Mouse (Mus musculus): ENCODE measurements around the gene Rasa4. TPM values are rescaled to one million over a fixed set of nuclear protein-coding genes. Genes with fewer than 3 reads are reported as not detected.
"Not testable (repeated sequence)": the region's sequence is repeated elsewhere in the genome, so short reads cannot be mapped to it uniquely, and the experiment has no call there.

Gene Rasa4
- polyA plus RNA-seq, 1 experiment from 2014 or later: 13.6 TPM

GRCm38 (mm10) chr5:136095089-136095488, 11.4 kb downstream of the Rasa4 start:
- Histone ChIP-seq H3K9ac (no peak overlapping the region), H3K27ac (no peak overlapping the region), H3K4me1 (replicated peaks; ENCODE audit: control insufficient read depth, insufficient read depth, low read length) (no peaks in the 10 kb centered on the region), H3K27me3 (ENCODE audit: control insufficient read depth, insufficient read depth, low read length) (no peaks in the 10 kb centered on the region), H3K9me3 (ENCODE audit: control insufficient read depth, low read length) (no peaks in the 10 kb centered on the region), H3K36me3 (replicated peaks; ENCODE audit: control insufficient read depth, insufficient read depth) (no peaks in the 10 kb centered on the region), H3K4me3 (replicated peaks; ENCODE audit: low read length) (no peak overlapping the region), H3K4me2 (replicated peaks) (no peak overlapping the region)
- WGBS: 75% methylated on average over 7 of the region's 7 CpGs
- ATAC-seq (ENCODE audit: low FRiP score) (no peak), DNase-seq (ENCODE audit: low spot score) (no peak)

- no peak for DNase-seq (ENCODE audit: low spot score)
- WGBS: 86% methylated on average over 10 of the region's 10 CpGs
Measured at GRCm38 (mm10) chr5:136098536-136098935, 14.8 kb downstream of the Rasa4 start.

GRCm38 (mm10) chr5:136102099-136102820, 18.5 kb downstream of the Rasa4 start:
- no peaks in the 10 kb centered on the region; the same call in 1 of the 2 replicates for H3K4me1 ChIP-seq (replicated peaks; ENCODE audit: control insufficient read depth, insufficient read depth, low read length)
- H3K36me3 ChIP-seq (replicated peaks; ENCODE audit: control insufficient read depth, insufficient read depth): no peaks in the 10 kb centered on the region
- peak overlapping the region; percentile 30 for H3K4me3 ChIP-seq (replicated peaks; ENCODE audit: low read length)
- H3K4me2 ChIP-seq (replicated peaks): peak overlapping the region; percentile 58
- DNase-seq (ENCODE audit: low spot score) (peak; percentile 90), ATAC-seq (ENCODE audit: low FRiP score) (peak; percentile 84)
- WGBS: 9% methylated on average over 41 of the region's 41 CpGs
- H3K27me3 ChIP-seq (ENCODE audit: control insufficient read depth, insufficient read depth, low read length): no peaks in the 10 kb centered on the region
- no peak overlapping the region for H3K27ac ChIP-seq
- H3K9ac ChIP-seq: peak overlapping the region; percentile 53
- no peaks in the 10 kb centered on the region for H3K9me3 ChIP-seq (ENCODE audit: control insufficient read depth, low read length)

More at GRCm38 (mm10) chr5:136098536-136098935, 14.8 kb downstream of the Rasa4 start:
- H3K36me3 ChIP-seq (replicated peaks; ENCODE audit: control insufficient read depth, insufficient read depth): no peaks in the 10 kb centered on the region
- H3K9ac ChIP-seq: no peak overlapping the region
- H3K4me3 ChIP-seq (replicated peaks; ENCODE audit: low read length): no peak overlapping the region
- no peak overlapping the region for H3K27ac ChIP-seq
- no peaks in the 10 kb centered on the region; the same call in 1 of the 2 replicates for H3K4me1 ChIP-seq (replicated peaks; ENCODE audit: control insufficient read depth, insufficient read depth, low read length)
- H3K4me2 ChIP-seq (replicated peaks): no peak overlapping the region
- no peaks in the 10 kb centered on the region for H3K9me3 ChIP-seq (ENCODE audit: control insufficient read depth, low read length)
- ATAC-seq (ENCODE audit: low FRiP score): no peak
- no peaks in the 10 kb centered on the region for H3K27me3 ChIP-seq (ENCODE audit: control insufficient read depth, insufficient read depth, low read length)

GRCm38 (mm10) chr5:136104511-136104910, 20.8 kb downstream of the Rasa4 start:
- peak; percentile 27 for DNase-seq (ENCODE audit: low spot score)
- Histone ChIP-seq H3K36me3 (replicated peaks; ENCODE audit: control insufficient read depth, insufficient read depth) (no peaks in the 10 kb centered on the region), H3K27me3 (ENCODE audit: control insufficient read depth, insufficient read depth, low read length) (no peaks in the 10 kb centered on the region), H3K9ac (no peak overlapping the region), H3K4me3 (replicated peaks; ENCODE audit: low read length) (no peak overlapping the region), H3K27ac (no peak overlapping the region), H3K9me3 (ENCODE audit: control insufficient read depth, low read length) (no peaks in the 10 kb centered on the region), H3K4me2 (replicated peaks) (no peak overlapping the region), H3K4me1 (replicated peaks; ENCODE audit: control insufficient read depth, insufficient read depth, low read length) (no peaks in the 10 kb centered on the region; the same call in 1 of the 2 replicates)
- WGBS: 87% methylated on average over 5 of the region's 5 CpGs
- no peak for ATAC-seq (ENCODE audit: low FRiP score)

GRCm38 (mm10) chr5:136108486-136108885, 24.8 kb downstream of the Rasa4 start:
- H3K9me3 ChIP-seq (ENCODE audit: control insufficient read depth, low read length): no peaks in the 10 kb centered on the region
- no peak overlapping the region for H3K4me2 ChIP-seq (replicated peaks)
- no peak for ATAC-seq (ENCODE audit: low FRiP score)
- no peaks in the 10 kb centered on the region for H3K27me3 ChIP-seq (ENCODE audit: control insufficient read depth, insufficient read depth, low read length)
- no peak overlapping the region for H3K9ac ChIP-seq
- no peaks in the 10 kb centered on the region for H3K4me1 ChIP-seq (replicated peaks; ENCODE audit: control insufficient read depth, insufficient read depth, low read length)
- no peak overlapping the region for H3K4me3 ChIP-seq (replicated peaks; ENCODE audit: low read length)
- WGBS: 51% methylated on average over 2 of the region's 2 CpGs
- no peaks in the 10 kb centered on the region for H3K36me3 ChIP-seq (replicated peaks; ENCODE audit: control insufficient read depth, insufficient read depth)
- no peak overlapping the region for H3K27ac ChIP-seq
- no peak for DNase-seq (ENCODE audit: low spot score)

- H3K9ac ChIP-seq: no peak overlapping the region
- WGBS: 82% methylated on average over 3 of the region's 3 CpGs
Measured at GRCm38 (mm10) chr5:136109042-136109441, 25.3 kb downstream of the Rasa4 start.

GRCm38 (mm10) chr5:136113546-136113945, 29.8 kb downstream of the Rasa4 start:
- DNase-seq (ENCODE audit: low spot score); H3K4me3 ChIP-seq (replicated peaks; ENCODE audit: low read length); H3K9ac ChIP-seq; H3K4me2 ChIP-seq (replicated peaks); H3K9me3 ChIP-seq (ENCODE audit: control insufficient read depth, low read length); H3K27me3 ChIP-seq (ENCODE audit: control insufficient read depth, insufficient read depth, low read length); H3K36me3 ChIP-seq (replicated peaks; ENCODE audit: control insufficient read depth, insufficient read depth); ATAC-seq (ENCODE audit: low FRiP score); H3K27ac ChIP-seq: not testable (repeated sequence)
- 42% methylated on average over 4 of the region's 4 CpGs for WGBS
- H3K4me1 ChIP-seq (replicated peaks; ENCODE audit: control insufficient read depth, insufficient read depth, low read length): peaks cover 14% of the 10 kb centered on the region

More at GRCm38 (mm10) chr5:136109042-136109441, 25.3 kb downstream of the Rasa4 start:
- no peak overlapping the region for H3K4me3 ChIP-seq (replicated peaks; ENCODE audit: low read length)
- ATAC-seq (ENCODE audit: low FRiP score) (no peak), DNase-seq (ENCODE audit: low spot score) (no peak)
- no peaks in the 10 kb centered on the region for H3K4me1 ChIP-seq (replicated peaks; ENCODE audit: control insufficient read depth, insufficient read depth, low read length)
- H3K27me3 ChIP-seq (ENCODE audit: control insufficient read depth, insufficient read depth, low read length): no peaks in the 10 kb centered on the region
- H3K27ac ChIP-seq: no peak overlapping the region
- no peaks in the 10 kb centered on the region for H3K36me3 ChIP-seq (replicated peaks; ENCODE audit: control insufficient read depth, insufficient read depth)
- H3K9me3 ChIP-seq (ENCODE audit: control insufficient read depth, low read length): no peaks in the 10 kb centered on the region
- no peak overlapping the region for H3K4me2 ChIP-seq (replicated peaks)

- WGBS: 3% methylated on average over 42 of the region's 42 CpGs
- H3K27me3 ChIP-seq (ENCODE audit: control insufficient read depth, insufficient read depth, low read length): no peaks in the 10 kb centered on the region
- peak; percentile 96 for ATAC-seq (ENCODE audit: low FRiP score)
Measured at GRCm38 (mm10) chr5:136115891-136116783, 32.4 kb downstream of the Rasa4 start, which contains the start of gene Polr2j. Gene Polr2j (plus strand): TSS chr5:136116631.

GRCm38 (mm10) chr5:136116784-136117112, 33.0 kb downstream of the Rasa4 start:
- H3K27me3 ChIP-seq (ENCODE audit: control insufficient read depth, insufficient read depth, low read length): no peaks in the 10 kb centered on the region
- peaks cover 29% of the 10 kb centered on the region for H3K36me3 ChIP-seq (replicated peaks; ENCODE audit: control insufficient read depth, insufficient read depth)
- DNase-seq (ENCODE audit: low spot score) (no peak), ATAC-seq (ENCODE audit: low FRiP score) (peak; percentile 51; the same call in 1 of the 2 replicates)
- peak overlapping the region; percentile 85 for H3K9ac ChIP-seq
- H3K4me3 ChIP-seq (replicated peaks; ENCODE audit: low read length): peak overlapping the region; percentile 84
- H3K9me3 ChIP-seq (ENCODE audit: control insufficient read depth, low read length): no peaks in the 10 kb centered on the region
- 0% methylated on average over 22 of the region's 22 CpGs for WGBS
- H3K27ac ChIP-seq: peak overlapping the region; percentile 73
- peaks cover 14% of the 10 kb centered on the region for H3K4me1 ChIP-seq (replicated peaks; ENCODE audit: control insufficient read depth, insufficient read depth, low read length)
- peak overlapping the region; percentile 68 for H3K4me2 ChIP-seq (replicated peaks)

More at GRCm38 (mm10) chr5:136115891-136116783, 32.4 kb downstream of the Rasa4 start, which contains the start of gene Polr2j:
- H3K9me3 ChIP-seq (ENCODE audit: control insufficient read depth, low read length): no peaks in the 10 kb centered on the region
- peaks cover 23% of the 10 kb centered on the region for H3K36me3 ChIP-seq (replicated peaks; ENCODE audit: control insufficient read depth, insufficient read depth)
- peak within 1 kb of the TSS; percentile 85 for H3K9ac ChIP-seq
- H3K4me3 ChIP-seq (replicated peaks; ENCODE audit: low read length): peak within 1 kb of the TSS; percentile 84
- H3K4me2 ChIP-seq (replicated peaks): peak within 1 kb of the TSS; percentile 68
- peaks cover 14% of the 10 kb centered on the region for H3K4me1 ChIP-seq (replicated peaks; ENCODE audit: control insufficient read depth, insufficient read depth, low read length)
- peak; percentile 99 for DNase-seq (ENCODE audit: low spot score)
- peak within 1 kb of the TSS; percentile 73 for H3K27ac ChIP-seq

Data from hindbrain, embryonic 14.5 days (tissue).